Mouse (Mus musculus) hindbrain, embryonic 12.5 days (tissue): ENCODE data around the gene 4933402J07Rik. TPM values are rescaled to one million over a fixed set of nuclear protein-coding genes. Genes with fewer than 3 reads are reported as not detected.

Source experiments
- ATAC-seq: fragments of 200-750 bp; cut with Nextera tagmentation; 2 replicates; pipeline ENCODE4 v1.8.0; 2017; ENCODE audit warnings: moderate TSS enrichment; ENCODE audit not compliant: low FRiP score
- H3K27ac ChIP-seq: fragments of 300-500 bp; sonication (generic); 2 replicates; pipeline ENCODE4 v1.5.1; 2016; ENCODE audit warnings: mild to moderate bottlenecking
- H3K27me3 ChIP-seq: fragments of 300-500 bp; sonication (generic); 2 replicates; pipeline ENCODE4 v1.6.1; 2016; ENCODE audit warnings: mild to moderate bottlenecking
- H3K36me3 ChIP-seq: fragments of 300-500 bp; sonication (generic); 2 replicates; pipeline ENCODE4 v1.6.1; 2016; ENCODE audit warnings: mild to moderate bottlenecking
- H3K4me1 ChIP-seq: fragments of 300-500 bp; sonication (generic); 2 replicates; pipeline ENCODE4 v1.6.1; 2016
- H3K4me2 ChIP-seq: fragments of 300-500 bp; sonication (generic); replicated peaks from 2 replicates; pipeline ENCODE4 v1.6.1; 2016; ENCODE audit warnings: mild to moderate bottlenecking
- H3K4me3 ChIP-seq: fragments of 300-500 bp; sonication (generic); 2 replicates; pipeline ENCODE4 v1.5.1; 2016; ENCODE audit warnings: mild to moderate bottlenecking
- H3K9ac ChIP-seq: fragments of 300-500 bp; sonication (generic); 2 replicates; pipeline ENCODE4 v1.6.1; 2016; ENCODE audit warnings: mild to moderate bottlenecking, moderate library complexity
- H3K9me3 ChIP-seq: fragments of 300-500 bp; sonication (generic); replicated peaks from 2 replicates; pipeline ENCODE4 v1.6.1; 2016; ENCODE audit warnings: mild to moderate bottlenecking
- WGBS: fragments of 180-500 bp; shearing (Covaris S2); methylation state at CpG from one replicate; pipeline ENCODE4 v1.1.7; 2016; 5-methylcytosine and 5-hydroxymethylcytosine counted together
- polyA plus RNA-seq: library from polyadenylated mRNA; unstranded; fragments of >200 nt; fragmentation: Nextera tagmentation; extraction: Ambion mirVana; gene quantifications from 2 replicates; pipeline ENCODE4 v1.2.1, GENCODE M21; 2016

4933402J07Rik gene
- polyA plus RNA-seq, 1 experiment from 2014 or later = not detected

GRCm38 (mm10) chr8:87629656-87630055, 66.0 kb downstream of the 4933402J07Rik start:
- no peaks in the 10 kb centered on the region for H3K9me3 ChIP-seq
- no peaks in the 10 kb centered on the region for H3K27me3 ChIP-seq
- no peak overlapping the region for H3K9ac ChIP-seq
- no peak overlapping the region for H3K27ac ChIP-seq
- 0 out of 2 replicates have a peak, but pooled peaks cover 5% of the 10 kb centered on the region for H3K4me1 ChIP-seq
- H3K4me2 ChIP-seq = no peak overlapping the region
- no peaks in the 10 kb centered on the region for H3K36me3 ChIP-seq
- WGBS = 37% methylated on average over 6 of the region's 6 CpGs
- H3K4me3 ChIP-seq = no peak overlapping the region
- no peak for ATAC-seq

DNA sequence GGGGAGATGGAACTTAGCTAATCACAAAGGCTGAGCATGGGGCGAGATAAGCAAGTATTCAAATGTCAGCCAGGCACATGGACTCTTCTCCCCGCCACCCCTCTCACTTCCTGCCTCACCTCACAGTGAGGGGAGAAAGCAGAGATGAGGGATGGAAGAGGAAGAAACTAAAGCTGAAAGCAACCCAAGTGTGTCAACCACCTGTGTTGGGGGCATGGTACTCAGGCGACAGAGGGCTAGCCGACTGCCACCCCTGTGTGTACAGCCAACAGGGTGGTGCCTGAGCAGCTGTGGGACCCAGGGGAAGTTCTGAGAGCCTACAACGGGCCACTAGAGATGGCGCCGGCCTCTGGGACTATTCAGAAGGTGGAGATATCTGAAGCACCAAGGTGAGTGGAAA, 68.1 kb downstream of the 4933402J07Rik start:
- ATAC-seq = no peak
- no peak overlapping the region for H3K4me2 ChIP-seq
- H3K36me3 ChIP-seq = no peaks in the 10 kb centered on the region
- 0 out of 2 replicates have a peak, but pooled peaks cover 5% of the 10 kb centered on the region for H3K4me1 ChIP-seq
- no peak overlapping the region for H3K9ac ChIP-seq
- no peaks in the 10 kb centered on the region for H3K27me3 ChIP-seq
- H3K4me3 ChIP-seq = no peak overlapping the region
- H3K9me3 ChIP-seq = no peaks in the 10 kb centered on the region
- 87% methylated on average over 7 of the region's 7 CpGs for WGBS
- no peak overlapping the region for H3K27ac ChIP-seq

GRCm38 (mm10) chr8:87636226-87636742, 72.6 kb downstream of the 4933402J07Rik start:
- H3K4me1 ChIP-seq = no peaks in the 10 kb centered on the region
- no peaks in the 10 kb centered on the region for H3K27me3 ChIP-seq
- H3K36me3 ChIP-seq = no peaks in the 10 kb centered on the region
- 82% methylated on average over 11 of the region's 11 CpGs for WGBS
- no peaks in the 10 kb centered on the region for H3K9me3 ChIP-seq
- no peak overlapping the region for H3K4me2 ChIP-seq
- H3K9ac ChIP-seq = no peak overlapping the region
- H3K27ac ChIP-seq = no peak overlapping the region
- no peak for ATAC-seq
- H3K4me3 ChIP-seq = no peak overlapping the region

Other genes starting within 250 kb of the 4933402J07Rik start
- gene Cbln1, start 91.2 kb upstream of the 4933402J07Rik start, polyA plus RNA-seq = 21.5 and 27.0 TPM in 2 replicates